Mouse (Mus musculus): ENCODE measurements around the gene Gapdhs.
"Not testable (repeated sequence)": the region's sequence is repeated elsewhere in the genome, so short reads cannot be mapped to it uniquely, and the experiment has no call there.

Gapdhs gene

GRCm38 (mm10) chr7:30743617-30744016 is at the start of gene Gapdhs:
TSS of gene Gapdhs (minus strand) at chr7:30743681.
- DNase-seq = not testable (repeated sequence)

GRCm38 (mm10) chr7:30791921-30792320 is 48.4 kb upstream of the Gapdhs start:
- DNase-seq = no peak

DNA sequence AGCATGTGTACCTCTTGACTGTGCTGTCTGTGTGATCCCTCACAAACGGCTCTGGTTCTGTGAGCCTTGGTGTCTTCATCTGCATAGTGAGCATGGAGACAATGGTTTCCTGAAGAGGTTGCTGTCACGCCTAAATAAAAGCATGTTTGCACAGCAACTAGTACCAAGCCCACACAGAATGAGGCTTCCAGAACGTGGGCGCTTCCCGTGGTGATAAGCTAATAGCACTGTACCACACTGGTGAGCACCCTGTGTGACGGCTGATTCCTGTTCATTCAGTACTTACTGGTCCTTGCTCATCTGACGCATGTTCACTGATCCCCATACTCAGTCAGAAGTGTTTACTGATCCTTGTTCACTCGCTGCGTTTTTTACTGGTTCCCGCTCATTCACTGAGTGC is 46.7 kb upstream of the Gapdhs start:
- DNase-seq = no peak

GRCm38 (mm10) chr7:30787377-30788022 is 44.0 kb upstream of the Gapdhs start, which contains the start of gene Krtdap:
TSS of gene Krtdap (plus strand) at chr7:30787896.
- no peak for DNase-seq

DNA sequence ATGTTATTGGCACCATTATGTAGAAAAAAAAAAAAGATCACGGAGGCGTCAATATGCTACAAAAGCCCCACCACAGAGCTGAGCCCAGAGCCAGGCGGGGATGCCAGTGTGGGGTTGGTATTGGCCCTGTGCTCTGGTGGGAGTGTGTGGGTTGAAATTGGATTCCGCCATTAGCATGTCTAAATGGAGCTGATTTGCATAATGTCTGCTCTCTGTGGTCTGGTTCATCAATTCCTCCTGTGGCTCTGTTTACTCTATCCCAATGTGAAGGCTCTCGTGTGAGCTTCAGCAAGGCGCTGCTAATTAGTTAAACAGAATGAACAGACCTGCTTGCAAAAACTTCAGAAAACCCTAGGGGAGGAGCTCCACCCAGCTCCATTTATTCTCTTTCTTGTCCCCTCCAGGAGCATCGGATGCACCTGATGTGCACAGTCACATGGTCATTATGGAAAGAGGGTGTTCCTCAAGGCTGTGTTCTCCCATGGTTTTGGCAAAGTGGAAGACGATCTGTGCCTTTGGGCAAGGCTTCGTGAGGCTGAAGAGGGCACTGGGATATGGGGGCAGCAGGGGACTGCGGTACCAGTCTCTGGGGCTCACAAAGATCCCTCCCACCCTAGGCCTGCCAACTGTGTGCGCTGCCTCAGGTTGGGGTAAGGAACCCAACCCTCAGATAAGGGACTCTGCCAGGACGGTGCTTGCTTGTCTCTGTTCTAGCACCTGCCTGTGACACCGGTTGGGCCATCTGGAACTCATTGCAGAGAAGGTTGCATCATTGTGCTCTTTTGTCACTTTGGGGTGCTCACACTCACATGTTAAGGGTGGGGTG is 42.5 kb upstream of the Gapdhs start:
- no peak for DNase-seq

DNA sequence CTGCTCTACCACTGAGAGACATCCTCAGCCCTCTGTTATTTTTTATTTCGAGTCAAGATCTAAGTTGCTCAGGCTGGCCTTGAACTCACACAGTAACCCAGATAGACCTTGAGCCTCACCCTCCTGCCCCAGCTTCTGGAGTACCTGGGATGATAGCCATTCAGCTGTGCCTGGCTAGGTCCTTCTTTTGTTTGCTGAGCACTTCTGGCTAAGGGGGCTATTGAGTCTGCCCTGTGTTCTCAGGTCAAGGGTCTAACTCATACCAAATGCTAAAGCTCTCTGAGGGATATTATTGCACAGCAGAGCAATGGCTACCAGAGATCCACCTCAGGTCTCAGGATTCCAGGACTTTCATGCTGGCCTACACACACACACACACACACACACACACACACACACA is 41.7 kb upstream of the Gapdhs start:
- no peak for DNase-seq

DNA sequence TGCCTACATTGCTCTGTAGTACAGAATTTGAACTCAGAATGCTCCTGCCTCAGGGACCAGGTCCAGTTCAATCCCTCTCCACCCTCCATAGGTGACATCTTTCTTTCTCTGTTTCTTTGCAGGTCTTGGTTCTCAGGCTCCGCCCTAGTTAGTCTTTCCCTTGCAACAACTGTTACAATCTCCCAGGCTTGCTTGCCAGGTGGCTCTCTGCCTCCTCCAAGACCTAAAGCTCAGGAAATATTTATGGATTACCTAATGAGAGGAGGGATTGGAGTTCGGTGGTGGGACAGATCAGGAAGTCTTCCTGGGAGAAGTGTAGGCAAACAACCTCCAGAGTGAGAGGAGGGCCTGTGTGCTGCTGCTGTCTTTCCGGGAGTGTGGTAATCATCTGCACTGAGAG is 39.2 kb upstream of the Gapdhs start:
- DNase-seq = no peak

DNA sequence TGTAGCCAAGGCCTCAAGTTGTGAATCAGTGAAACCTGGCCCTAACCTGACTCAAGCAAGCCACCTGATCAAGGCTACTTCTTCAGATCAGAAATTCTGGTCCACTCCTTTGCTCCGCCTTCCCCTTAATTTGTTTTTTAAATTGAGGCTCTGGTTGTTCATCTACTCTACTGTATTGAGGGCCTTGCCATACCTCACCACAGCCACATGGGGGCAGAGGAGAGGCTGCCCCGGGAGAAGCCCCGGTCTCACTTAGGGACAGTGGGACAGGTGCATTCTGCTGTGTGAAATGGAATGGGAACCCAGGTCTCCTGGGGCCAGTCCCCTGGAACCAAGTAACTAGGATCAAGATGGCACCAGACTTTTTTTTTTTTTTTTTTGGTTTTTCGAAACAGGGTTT is 38.3 kb upstream of the Gapdhs start:
- DNase-seq = no peak

DNA sequence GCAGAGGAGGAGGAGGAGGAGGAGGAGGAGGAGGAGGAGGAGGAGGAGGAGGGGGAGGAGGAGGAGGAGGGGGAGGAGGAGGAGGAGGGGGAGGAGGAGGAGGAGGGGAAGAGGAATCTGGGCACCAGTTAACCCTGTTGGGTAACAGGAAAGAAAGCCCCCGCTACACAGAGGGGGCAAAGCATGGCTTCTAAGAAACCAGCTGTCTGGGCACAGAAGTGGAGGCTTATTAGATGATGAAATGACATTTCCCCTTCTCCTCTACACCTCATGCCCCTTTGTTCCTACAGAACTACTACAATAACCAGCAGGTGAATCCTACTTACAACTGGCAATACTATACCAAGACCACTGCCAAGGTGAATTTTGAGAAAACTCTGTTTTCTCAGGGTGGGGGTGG is 34.4 kb upstream of the Gapdhs start:
- DNase-seq = no peak

GRCm38 (mm10) chr7:30777081-30777579 is 33.6 kb upstream of the Gapdhs start:
- no peak for DNase-seq

GRCm38 (mm10) chr7:30776104-30776503 is 32.6 kb upstream of the Gapdhs start:
- no peak for DNase-seq

GRCm38 (mm10) chr7:30769236-30769635 is 25.8 kb upstream of the Gapdhs start:
- no peak for DNase-seq

- DNase-seq = no peak
These were observed 22.9 kb upstream of the Gapdhs start for GRCm38 (mm10) chr7:30766408-30766807.

- DNase-seq = no peak
These were observed 21.7 kb upstream of the Gapdhs start for GRCm38 (mm10) chr7:30765173-30765572.

GRCm38 (mm10) chr7:30763456-30763855 is 20.0 kb upstream of the Gapdhs start, which contains the start of gene Dmkn:
TSS of gene Dmkn (plus strand) at chr7:30763756.
- DNase-seq = no peak

- DNase-seq = no peak
These were observed 18.4 kb upstream of the Gapdhs start for GRCm38 (mm10) chr7:30761769-30762352.

DNA sequence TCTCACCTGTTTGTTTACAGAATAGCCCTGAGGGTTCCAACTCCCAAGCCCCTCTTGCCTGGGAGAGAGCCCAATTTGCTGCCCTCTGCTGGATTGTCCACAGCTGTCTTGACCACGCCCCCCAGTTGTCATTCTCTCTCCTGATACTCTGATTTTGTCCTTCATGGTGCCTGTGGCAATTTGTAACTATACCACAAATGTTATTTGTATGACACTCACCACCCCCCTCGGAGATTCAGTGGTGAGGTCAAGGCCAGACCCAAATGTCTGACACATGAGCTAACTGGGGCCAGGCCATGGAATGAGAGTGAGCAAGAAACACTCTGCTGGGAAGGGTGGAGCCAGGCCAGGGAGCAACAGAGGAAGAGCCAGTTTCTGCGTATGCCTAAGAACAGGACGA is 15.4 kb upstream of the Gapdhs start:
- no peak for DNase-seq

DNA sequence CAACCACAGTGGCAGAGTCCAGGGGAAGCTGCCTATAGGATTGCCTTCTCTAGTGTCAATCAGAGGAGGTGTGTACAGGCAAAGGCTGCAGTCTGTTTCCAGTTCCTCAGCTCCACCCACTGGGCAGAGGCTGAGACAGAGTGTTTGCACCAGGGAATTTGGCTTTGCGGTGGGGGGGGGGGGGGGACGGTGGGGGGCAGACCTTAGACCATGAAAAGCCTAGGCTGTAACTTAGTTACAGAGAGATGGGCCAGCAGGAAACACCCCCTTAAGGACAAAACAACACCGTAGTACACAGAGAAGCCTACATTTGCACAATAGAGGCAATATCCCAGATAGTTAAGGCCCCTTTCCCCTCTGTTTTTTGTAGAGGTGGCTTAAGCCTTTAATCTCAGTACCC is 13.5 kb upstream of the Gapdhs start:
- DNase-seq = no peak

DNA sequence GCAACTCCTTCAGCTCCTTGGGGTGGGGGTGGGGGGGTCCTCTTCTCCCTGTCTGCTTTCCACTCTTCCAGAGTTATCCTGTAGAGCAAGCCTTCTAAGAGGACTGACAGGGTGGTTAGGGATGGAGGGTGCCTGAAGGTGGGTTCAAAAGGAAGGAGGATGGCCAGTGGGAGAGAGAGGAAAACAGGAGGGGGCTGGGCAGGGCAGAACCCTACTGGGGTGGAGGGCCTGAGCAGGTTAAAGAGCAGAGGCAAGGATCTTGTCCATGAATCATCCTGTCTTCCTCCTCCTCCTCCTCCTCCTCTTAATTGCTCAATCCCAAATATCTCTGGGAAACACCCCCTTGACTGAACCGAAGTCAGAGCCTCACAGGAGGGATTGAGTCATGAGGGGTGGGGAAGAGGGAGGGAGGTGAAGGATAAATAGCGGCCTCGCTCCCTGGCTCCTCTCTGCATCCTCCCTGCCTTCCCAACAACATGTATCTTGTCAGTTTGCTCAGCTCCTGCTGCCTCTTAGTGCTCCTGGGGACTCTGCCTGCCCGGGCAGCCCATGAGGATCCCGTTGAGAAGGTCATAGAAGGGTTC is 7.7 kb upstream of the Gapdhs start, which contains the start of gene Sbsn:
Gene Sbsn, plus strand, starts transcription at position 386 of the 584 bp plus-strand sequence.
- DNase-seq = no peak

DNA sequence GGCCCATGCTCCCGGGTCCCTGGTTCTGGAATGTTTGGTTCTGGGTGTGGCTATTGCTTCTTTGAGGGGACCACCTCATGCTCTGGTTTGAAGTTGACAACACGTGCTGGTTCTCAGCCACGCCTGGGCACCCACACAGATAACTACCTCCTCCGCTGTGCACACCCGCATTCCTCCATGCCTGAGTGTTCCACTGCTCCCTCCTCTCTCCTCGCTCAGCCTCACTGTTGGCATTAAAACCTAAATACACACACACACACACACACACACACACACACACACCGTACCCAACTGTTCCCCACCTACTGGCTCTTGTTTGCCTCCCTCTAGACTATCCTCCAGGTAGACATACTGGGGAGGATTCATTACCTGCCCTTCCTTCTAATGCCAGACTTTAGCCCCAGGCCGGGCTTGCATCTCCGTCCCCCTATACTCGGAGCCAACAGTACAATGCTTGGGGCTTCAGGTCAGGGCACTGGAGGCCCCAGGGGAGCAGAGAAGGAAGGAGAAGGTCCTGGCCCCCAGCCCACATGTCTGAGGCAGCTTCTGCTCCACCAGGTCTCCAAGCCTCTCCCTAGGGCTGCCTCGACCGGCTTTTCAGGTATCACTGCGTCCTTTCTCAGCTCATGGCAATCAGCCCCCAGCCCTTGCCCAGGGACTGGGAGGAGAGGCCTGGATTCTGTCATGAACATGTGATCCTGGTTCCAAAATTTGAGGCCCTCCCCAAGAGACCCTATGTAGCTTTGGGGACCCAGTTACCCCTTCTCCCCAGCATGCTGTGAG is 6.5 kb upstream of the Gapdhs start:
- no peak for DNase-seq

- DNase-seq = no peak
These were observed 4.2 kb upstream of the Gapdhs start for GRCm38 (mm10) chr7:30747525-30748204.

Data from cerebellum, adult 9-11 months (tissue).